Mouse (Mus musculus): ENCODE measurements around the gene Ifitm5. TPM values are rescaled to one million over a fixed set of nuclear protein-coding genes. Genes with fewer than 3 reads are reported as not detected.

The Ifitm5 gene
- polyA plus RNA-seq, 1 experiment from 2014 or later: 4.2 TPM

Other genes starting within 250 kb of the Ifitm5 start
- 1.4 and 1.8 TPM in 2 replicates for gene Cyp2e1, start 186.6 kb downstream of the Ifitm5 start, polyA plus RNA-seq (2015; fragmentation: Nextera tagmentation; extraction: Ambion mirVana)
- gene Syce1, start 162.4 kb downstream of the Ifitm5 start, polyA plus RNA-seq (2015; fragmentation: Nextera tagmentation; extraction: Ambion mirVana): 0.25 and 0.37 TPM in 2 replicates
- gene Zfp941, start 128.1 kb downstream of the Ifitm5 start, polyA plus RNA-seq (2015; fragmentation: Nextera tagmentation; extraction: Ambion mirVana): 1.4 and 1.6 TPM in 2 replicates
- 0.49 and 0.92 TPM in 2 replicates for gene Urah, start 115.3 kb downstream of the Ifitm5 start, polyA plus RNA-seq (2015; fragmentation: Nextera tagmentation; extraction: Ambion mirVana)
- not detected in 2 replicates for gene Scgb1c1, start 104.7 kb downstream of the Ifitm5 start, polyA plus RNA-seq (2015; fragmentation: Nextera tagmentation; extraction: Ambion mirVana)
- gene Odf3, start 102.5 kb downstream of the Ifitm5 start, polyA plus RNA-seq (2015; fragmentation: Nextera tagmentation; extraction: Ambion mirVana): 0.12 TPM in 1 of 2 replicates, not detected in the other
- not detected in 2 replicates for gene Gm45785, start 94.0 kb downstream of the Ifitm5 start, polyA plus RNA-seq (2015; fragmentation: Nextera tagmentation; extraction: Ambion mirVana)
- 69.7 and 73.6 TPM in 2 replicates for gene Ric8a, start 93.3 kb downstream of the Ifitm5 start, polyA plus RNA-seq (2015; fragmentation: Nextera tagmentation; extraction: Ambion mirVana)
- 41.7 and 42.1 TPM in 2 replicates for gene Bet1l, start 92.7 kb downstream of the Ifitm5 start, polyA plus RNA-seq (2015; fragmentation: Nextera tagmentation; extraction: Ambion mirVana)
- gene Psmd13, start 68.3 kb downstream of the Ifitm5 start, polyA plus RNA-seq (2015; fragmentation: Nextera tagmentation; extraction: Ambion mirVana): 242 and 246 TPM in 2 replicates
- 41.5 and 42.6 TPM in 2 replicates for gene Sirt3, start 68.0 kb downstream of the Ifitm5 start, polyA plus RNA-seq (2015; fragmentation: Nextera tagmentation; extraction: Ambion mirVana)
- 1.4 and 2.6 TPM in 2 replicates for gene Cox8b, start 49.8 kb downstream of the Ifitm5 start, polyA plus RNA-seq (2015; fragmentation: Nextera tagmentation; extraction: Ambion mirVana)
- 1.9 and 2.2 TPM in 2 replicates for gene Nlrp6, start 29.4 kb downstream of the Ifitm5 start, polyA plus RNA-seq (2015; fragmentation: Nextera tagmentation; extraction: Ambion mirVana)
- gene Pgghg, start 8.9 kb downstream of the Ifitm5 start, polyA plus RNA-seq (2015; fragmentation: Nextera tagmentation; extraction: Ambion mirVana): 25.3 and 26.6 TPM in 2 replicates
- gene Gm45717, start 5.6 kb upstream of the Ifitm5 start, polyA plus RNA-seq (2015; fragmentation: Nextera tagmentation; extraction: Ambion mirVana): 0.76 TPM in 1 of 2 replicates, not detected in the other
- gene Ifitm2, start 5.7 kb upstream of the Ifitm5 start, polyA plus RNA-seq (2015; fragmentation: Nextera tagmentation; extraction: Ambion mirVana): 991 and 995 TPM in 2 replicates
- 64.6 and 72.4 TPM in 2 replicates for gene Ifitm1, start 16.9 kb upstream of the Ifitm5 start, polyA plus RNA-seq (2015; fragmentation: Nextera tagmentation; extraction: Ambion mirVana)
- 210 and 234 TPM in 2 replicates for gene Ifitm3, start 60.5 kb upstream of the Ifitm5 start, polyA plus RNA-seq (2015; fragmentation: Nextera tagmentation; extraction: Ambion mirVana)
- gene Ifitm6, start 67.6 kb upstream of the Ifitm5 start, polyA plus RNA-seq (2015; fragmentation: Nextera tagmentation; extraction: Ambion mirVana): 0.94 and 1.5 TPM in 2 replicates
- gene Gm17387, start 78.8 kb upstream of the Ifitm5 start, polyA plus RNA-seq (2015; fragmentation: Nextera tagmentation; extraction: Ambion mirVana): not detected in 2 replicates
- gene B4galnt4, start 110.8 kb upstream of the Ifitm5 start, polyA plus RNA-seq (2015; fragmentation: Nextera tagmentation; extraction: Ambion mirVana): 13.2 and 13.9 TPM in 2 replicates
- 9.2 and 10.5 TPM in 2 replicates for gene Pkp3, start 127.9 kb upstream of the Ifitm5 start, polyA plus RNA-seq (2015; fragmentation: Nextera tagmentation; extraction: Ambion mirVana)
- 37.7 and 45.2 TPM in 2 replicates for gene Sigirr, start 150.3 kb upstream of the Ifitm5 start, polyA plus RNA-seq (2015; fragmentation: Nextera tagmentation; extraction: Ambion mirVana)
- gene Ano9, start 167.5 kb upstream of the Ifitm5 start, polyA plus RNA-seq (2015; fragmentation: Nextera tagmentation; extraction: Ambion mirVana): 8.0 and 8.6 TPM in 2 replicates
- 85.5 and 86.7 TPM in 2 replicates for gene Ptdss2, start 172.1 kb upstream of the Ifitm5 start, polyA plus RNA-seq (2015; fragmentation: Nextera tagmentation; extraction: Ambion mirVana)
- gene Rnh1, start 222.6 kb upstream of the Ifitm5 start, polyA plus RNA-seq (2015; fragmentation: Nextera tagmentation; extraction: Ambion mirVana): 141 and 155 TPM in 2 replicates
- gene Hras, start 243.7 kb upstream of the Ifitm5 start, polyA plus RNA-seq (2015; fragmentation: Nextera tagmentation; extraction: Ambion mirVana): 40.3 and 78.3 TPM in 2 replicates
- 13.5 and 15.1 TPM in 2 replicates for gene Lrrc56, start 243.9 kb upstream of the Ifitm5 start, polyA plus RNA-seq (2015; fragmentation: Nextera tagmentation; extraction: Ambion mirVana)